Mouse (Mus musculus) midbrain, embryonic 16.5 days (tissue): ENCODE data around the gene Nfe2l2. TPM values are rescaled to one million over a fixed set of nuclear protein-coding genes. Genes with fewer than 3 reads are reported as not detected.
A peak's percentile ranks its signal among the peaks of the same experiment; 100 is the strongest.

Source experiments
- ATAC-seq: fragments of 200-750 bp; cut with Nextera tagmentation; 2 replicates; pipeline ENCODE4 v1.8.0; 2017; ENCODE audit warnings: moderate TSS enrichment
- H3K27ac ChIP-seq: fragments of 300-500 bp; sonication (generic); 2 replicates; pipeline ENCODE4 v1.5.1; 2014; ENCODE audit warnings: mild to moderate bottlenecking, low read length, mixed read lengths
- H3K27me3 ChIP-seq: fragments of 300-500 bp; sonication (generic); 2 replicates; pipeline ENCODE4 v1.6.1; 2014; ENCODE audit warnings: low read depth, low read length, mixed read lengths; ENCODE audit not compliant: control insufficient read depth, insufficient read depth
- H3K36me3 ChIP-seq: fragments of 300-500 bp; sonication (generic); 2 replicates; pipeline ENCODE4 v1.6.1; 2014; ENCODE audit warnings: mild to moderate bottlenecking, low read length, moderate library complexity, mixed read lengths; ENCODE audit not compliant: control insufficient read depth, insufficient read depth
- H3K4me1 ChIP-seq: fragments of 300-500 bp; sonication (generic); 2 replicates; pipeline ENCODE4 v1.6.1; 2014; ENCODE audit warnings: mild to moderate bottlenecking, low read length, mixed read lengths; ENCODE audit not compliant: control insufficient read depth, insufficient read depth
- H3K4me2 ChIP-seq: fragments of 300-500 bp; sonication (generic); 2 replicates; pipeline ENCODE4 v1.6.1; 2014; ENCODE audit warnings: mild to moderate bottlenecking, low read length, mixed read lengths
- H3K4me3 ChIP-seq: fragments of 300-500 bp; sonication (generic); 2 replicates; pipeline ENCODE4 v1.5.1; 2014; ENCODE audit warnings: low read depth, mild to moderate bottlenecking, low read length, moderate library complexity, mixed read lengths
- H3K9ac ChIP-seq: fragments of 300-500 bp; sonication (generic); 2 replicates; pipeline ENCODE4 v1.6.1; 2014; ENCODE audit warnings: low read depth, low read length, mixed read lengths
- H3K9me3 ChIP-seq: fragments of 300-500 bp; sonication (generic); replicated peaks from 2 replicates; pipeline ENCODE4 v1.6.1; 2014; ENCODE audit warnings: mild to moderate bottlenecking, low read length, mixed read lengths; ENCODE audit not compliant: control insufficient read depth, poor library complexity, severe bottlenecking
- WGBS: fragments of 180-500 bp; shearing (Covaris S2); extraction: QIAGEN DNeasy Blood & Tissue Kit; methylation state at CpG from one replicate; pipeline ENCODE4 v1.1.7; 2014; 5-methylcytosine and 5-hydroxymethylcytosine counted together
- polyA plus RNA-seq: library from polyadenylated mRNA; unstranded; fragments of >200 nt; fragmentation: Nextera tagmentation; extraction: Ambion mirVana; gene quantifications from 2 replicates; pipeline ENCODE4 v1.2.1, GENCODE M21; 2015

The Nfe2l2 gene
- polyA plus RNA-seq, 1 experiment from 2014 or later, result 9.3 TPM

GRCm38 (mm10) chr2:75660255-75660948 is 44.0 kb downstream of the Nfe2l2 start:
- Histone ChIP-seq H3K36me3 (peaks cover 10% of the 10 kb centered on the region), H3K9me3 (no peaks in the 10 kb centered on the region), H3K27me3 (no peaks in the 10 kb centered on the region), H3K4me3 (peak overlapping the region; percentile 90), H3K4me2 (peak overlapping the region; percentile 81), H3K9ac (peak overlapping the region; percentile 92), H3K27ac (peak overlapping the region; percentile 99), H3K4me1 (peaks cover 19% of the 10 kb centered on the region)
- no peak for ATAC-seq
- 4% methylated on average over 15 of the region's 15 CpGs for WGBS

- Histone ChIP-seq H3K4me2 (peak overlapping the region; percentile 81), H3K27ac (peak overlapping the region; percentile 99), H3K36me3 (peaks cover 10% of the 10 kb centered on the region), H3K9me3 (no peaks in the 10 kb centered on the region), H3K27me3 (no peaks in the 10 kb centered on the region), H3K9ac (peak overlapping the region; percentile 92), H3K4me1 (peaks cover 19% of the 10 kb centered on the region), H3K4me3 (peak overlapping the region; percentile 90)
- WGBS, result under 1% methylated on average over 36 of the region's 47 CpGs
- ATAC-seq, result peak; percentile 78
Measured at GRCm38 (mm10) chr2:75659629-75659960, 44.8 kb downstream of the Nfe2l2 start.

- H3K4me2 ChIP-seq, result peak within 1 kb of the TSS; percentile 86
- under 1% methylated on average over 77 of the region's 102 CpGs for WGBS
- ATAC-seq, result peak; percentile 96
Measured at GRCm38 (mm10) chr2:75658727-75659628, 45.5 kb downstream of the Nfe2l2 start, which contains the start of gene Hnrnpa3. Hnrnpa3 (plus strand) TSS chr2:75659261.

GRCm38 (mm10) chr2:75657907-75658691 is 46.3 kb downstream of the Nfe2l2 start:
- Histone ChIP-seq H3K9ac (peak overlapping the region; percentile 89), H3K4me1 (peaks cover 19% of the 10 kb centered on the region), H3K36me3 (peaks cover 3% of the 10 kb centered on the region), H3K9me3 (no peaks in the 10 kb centered on the region), H3K4me3 (peak overlapping the region; percentile 62), H3K4me2 (peak overlapping the region; percentile 86), H3K27ac (peak overlapping the region; percentile 100), H3K27me3 (no peaks in the 10 kb centered on the region)
- under 1% methylated on average over 18 of the region's 18 CpGs for WGBS
- no peak for ATAC-seq

More at GRCm38 (mm10) chr2:75658727-75659628, 45.5 kb downstream of the Nfe2l2 start, which contains the start of gene Hnrnpa3:
- peak within 1 kb of the TSS; percentile 90 for H3K4me3 ChIP-seq
- H3K9ac ChIP-seq, result peak within 1 kb of the TSS; percentile 92
- peaks cover 5% of the 10 kb centered on the region for H3K36me3 ChIP-seq
- peak within 1 kb of the TSS; percentile 100 for H3K27ac ChIP-seq
- no peaks in the 10 kb centered on the region for H3K27me3 ChIP-seq
- no peaks in the 10 kb centered on the region for H3K9me3 ChIP-seq
- H3K4me1 ChIP-seq, result peaks cover 19% of the 10 kb centered on the region

GRCm38 (mm10) chr2:75656924-75657323 is 47.5 kb downstream of the Nfe2l2 start:
- no peak overlapping the region for H3K4me3 ChIP-seq
- no peak overlapping the region for H3K4me2 ChIP-seq
- peak overlapping the region; percentile 100; the same call in 1 of the 2 replicates for H3K27ac ChIP-seq
- H3K9me3 ChIP-seq, result no peaks in the 10 kb centered on the region
- no peaks in the 10 kb centered on the region for H3K27me3 ChIP-seq
- no peaks in the 10 kb centered on the region for H3K36me3 ChIP-seq
- ATAC-seq, result no peak
- no peak overlapping the region for H3K9ac ChIP-seq
- WGBS, result 98% methylated on average over 5 of the region's 5 CpGs
- peaks cover 19% of the 10 kb centered on the region for H3K4me1 ChIP-seq

GRCm38 (mm10) chr2:75654679-75655078 is 49.8 kb downstream of the Nfe2l2 start:
- H3K9ac ChIP-seq, result no peak overlapping the region
- H3K4me3 ChIP-seq, result no peak overlapping the region
- H3K9me3 ChIP-seq, result no peaks in the 10 kb centered on the region
- H3K36me3 ChIP-seq, result no peaks in the 10 kb centered on the region
- 69% methylated on average over 1 of the region's 1 CpGs for WGBS
- H3K27ac ChIP-seq, result no peak overlapping the region
- H3K4me2 ChIP-seq, result no peak overlapping the region
- H3K4me1 ChIP-seq, result peaks cover 10% of the 10 kb centered on the region
- no peaks in the 10 kb centered on the region for H3K27me3 ChIP-seq
- ATAC-seq, result no peak

GRCm38 (mm10) chr2:75653150-75653549 is 51.3 kb downstream of the Nfe2l2 start:
- no peak overlapping the region for H3K9ac ChIP-seq
- H3K27me3 ChIP-seq, result no peaks in the 10 kb centered on the region
- no peak overlapping the region for H3K27ac ChIP-seq
- no peaks in the 10 kb centered on the region for H3K9me3 ChIP-seq
- H3K4me1 ChIP-seq, result peaks cover 10% of the 10 kb centered on the region
- no peak overlapping the region for H3K4me3 ChIP-seq
- H3K36me3 ChIP-seq, result no peaks in the 10 kb centered on the region
- no peak for ATAC-seq
- no peak overlapping the region for H3K4me2 ChIP-seq

GRCm38 (mm10) chr2:75650437-75650836 is 54.0 kb downstream of the Nfe2l2 start:
- Histone ChIP-seq H3K9me3 (no peaks in the 10 kb centered on the region), H3K9ac (no peak overlapping the region), H3K4me2 (no peak overlapping the region), H3K36me3 (no peaks in the 10 kb centered on the region), H3K27me3 (no peaks in the 10 kb centered on the region), H3K27ac (no peak overlapping the region), H3K4me3 (no peak overlapping the region), H3K4me1 (no peaks in the 10 kb centered on the region)
- no peak for ATAC-seq
- WGBS, result 90% methylated on average over 1 of the region's 1 CpGs
